Mouse (Mus musculus): ENCODE data around the gene Blvra.
A peak's percentile ranks its signal among the peaks of the same experiment; 100 is the strongest.

DNA sequence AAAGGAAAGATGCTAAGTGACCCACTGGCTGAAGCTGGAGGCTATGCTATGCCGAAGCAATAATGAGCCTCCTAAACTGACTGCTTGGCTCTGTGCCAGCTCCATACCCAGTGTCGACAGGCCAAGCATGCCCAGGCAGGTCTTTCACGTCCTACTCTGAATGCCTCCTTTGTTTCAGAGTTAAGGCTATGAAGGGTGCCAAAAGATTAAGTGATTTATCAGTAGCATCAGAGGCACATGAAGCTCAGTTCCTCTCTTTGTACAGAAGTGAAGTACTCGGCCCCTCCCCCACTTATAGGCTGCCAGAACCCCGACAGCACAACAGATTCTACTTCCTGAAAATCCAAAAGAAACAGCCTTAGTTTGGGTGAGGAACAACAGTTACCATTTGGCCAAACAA is 66.5 kb downstream of the Blvra start:
- TF ChIP-seq CTCF (IDR thresholded peaks at IDR 0.05; ENCODE audit: low read depth) (no peak), EP300 (IDR thresholded peaks at IDR 0.05; ENCODE audit: low read depth) (0 out of 2 replicates have a peak, but pooled peaks have one; percentile 20)
